Comparison of ENCODE assay signal across 1 mouse cellular context in the genomic region with DNA sequence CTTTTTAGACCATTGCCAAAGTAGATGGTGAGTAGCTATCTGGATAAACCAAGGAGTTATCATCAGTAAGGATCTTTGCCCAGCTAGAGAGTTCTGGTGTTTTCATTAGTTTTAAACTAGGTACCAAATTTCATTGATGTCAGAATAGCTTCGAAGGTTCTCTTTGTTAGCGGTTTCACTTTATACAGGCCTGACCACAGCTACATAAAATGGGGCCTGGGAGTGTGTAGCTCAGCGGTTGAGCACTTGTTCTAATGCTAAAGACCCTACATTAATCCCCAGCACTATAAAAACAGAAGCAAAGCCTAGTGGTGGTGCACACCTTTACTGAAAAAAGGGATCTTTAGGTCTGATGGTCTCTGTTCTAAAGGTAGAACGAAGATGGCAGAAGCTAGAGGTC.
TF ChIP-seq lines count a peak whose summit lies in the region.

No protein-coding gene starts in this region.

TF ChIP-seq in MEL, 35 proteins besides CTCF, POLR2A, EP300 and RAD21 (continued from another document):
- TF ChIP-seq ELF1 (IDR thresholded peaks at IDR 0.05; ENCODE audit: low read depth, low read length) (no peak), RCOR1 (IDR thresholded peaks at IDR 0.05; ENCODE audit: low read depth, low read length) (no peak), MXI1 (IDR thresholded peaks at IDR 0.05; ENCODE audit: low read depth, low read length) (no peak), MAZ (IDR thresholded peaks at IDR 0.05; ENCODE audit: low read depth, low read length) (no peak), GATA1 (IDR thresholded peaks at IDR 0.05; ENCODE audit: low read depth, low read length) (peak; percentile 23; the same call in 1 of the 2 replicates), ETS1 (IDR thresholded peaks at IDR 0.05; ENCODE audit: low read depth, low read length) (no peak), POLR2AphosphoS5 (IDR thresholded peaks at IDR 0.05; ENCODE audit: borderline replicate concordance, low read depth, low read length) (no peak), NRF1 (IDR thresholded peaks at IDR 0.05; ENCODE audit: insufficient read depth, low read depth, low read length, poor library complexity, severe bottlenecking) (no peak), ZMIZ1 (IDR thresholded peaks at IDR 0.05; ENCODE audit: low read depth, low read length) (no peak), ZC3H11A (IDR thresholded peaks at IDR 0.05; ENCODE audit: low read depth, low read length) (no peak)
